Mouse (Mus musculus) bone marrow macrophage, adult 2 months (primary cell): Measurements from ENCODE around the gene Tbc1d14.

ENCODE experiments used
- CTCF ChIP-seq: IDR thresholded peaks from 2 replicates; pipeline ENCODE4 v1.5.1; 2012; ENCODE audit warnings: low read depth, mild to moderate bottlenecking, low read length, moderate library complexity
- POLR2A ChIP-seq: IDR thresholded peaks from 2 replicates; pipeline ENCODE4 v1.6.1; 2012; ENCODE audit warnings: mild to moderate bottlenecking, low read depth, low read length, borderline replicate concordance

GRCm38 (mm10) chr5:36601492-36601891 lies 8.4 kb upstream of the Tbc1d14 start:
- TF ChIP-seq CTCF (no peak), POLR2A (no peak)
